ENCODE assay signal across 9 mouse cellular contexts in the genomic region with DNA sequence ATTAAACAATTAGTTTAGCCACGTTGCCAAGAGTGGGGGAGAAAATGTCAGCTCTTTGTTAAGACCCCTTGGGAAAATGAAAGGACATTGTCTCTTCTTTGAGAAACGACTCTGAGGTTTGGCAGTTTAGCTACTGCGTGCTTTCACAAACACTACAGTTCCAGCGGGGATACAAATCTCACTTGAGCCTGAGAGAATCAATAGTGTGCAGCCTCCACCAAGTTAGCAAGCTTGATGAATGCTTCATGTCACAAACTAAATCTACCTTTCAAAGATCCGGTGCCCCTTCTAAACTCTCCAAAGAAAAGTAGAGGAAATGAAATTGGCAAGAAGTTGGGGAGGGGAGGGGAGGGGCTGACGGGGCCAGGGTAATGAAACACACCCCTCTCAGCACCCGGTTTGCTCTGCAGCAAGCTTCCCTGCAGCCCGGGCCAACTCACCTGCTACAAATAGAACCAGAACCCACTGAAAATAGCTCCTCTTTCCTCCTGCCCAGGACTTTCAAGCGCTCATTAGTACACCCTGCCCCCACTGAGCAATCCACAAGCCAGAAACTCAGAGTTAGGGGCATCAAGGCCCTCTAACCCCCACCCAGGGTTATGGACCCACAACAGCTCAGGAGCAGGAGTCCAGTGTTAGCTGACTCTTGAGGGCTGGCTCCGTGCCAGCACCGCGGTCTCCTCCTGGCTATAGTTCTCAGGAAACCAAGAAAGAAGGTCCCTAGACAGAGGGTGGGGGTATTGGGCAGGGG. TPM values are rescaled to one million over a fixed set of nuclear protein-coding genes. Genes with fewer than 3 reads are reported as not detected.
A peak's percentile ranks its signal among the peaks of the same experiment; 100 is the strongest.
DNase-seq lines count a peak whose midpoint lies in the region; ATAC-seq lines count a peak whose summit lies in the region.
"Had no signal": no experiment of that assay in that cellular context is flagged by ENCODE, and none has a peak within 500 bp of the region (broad histone marks: within the 10 kb centered on the region; RNA-seq: fewer than 3 reads in every experiment).

No protein-coding gene starts in this region.

- peak; percentile 22 for DNase-seq in right cerebral cortex, postnatal 14 days
- DNase-seq in right cerebral cortex, adult 18-20 months, result no peak
- peak; percentile 57 for DNase-seq in forebrain, embryonic 11.5 days (ENCODE audit: low spot score)
- no peak for DNase-seq in limb, embryonic 10.5 days (ENCODE audit: low spot score)
- no peak for DNase-seq in Muller cell, postnatal 12 days (ENCODE audit: inconsistent ontology term)

- H3K9me3 ChIP-seq in forebrain, embryonic 11.5 days (ENCODE audit: control insufficient read depth, low read length), result no peaks in the 10 kb centered on the region
- no peaks in the 10 kb centered on the region for H3K9me3 ChIP-seq in heart, embryonic 13.5 days
- no peaks in the 10 kb centered on the region for H3K9me3 ChIP-seq in limb, embryonic 10.5 days (replicated peaks)
- H3K9me3 ChIP-seq in neural tube, embryonic 15.5 days (replicated peaks), result no peaks in the 10 kb centered on the region

- WGBS in forebrain, embryonic 11.5 days, result 38% methylated on average over 12 of the region's 12 CpGs
- WGBS in heart, embryonic 13.5 days, result 42% methylated on average over 12 of the region's 12 CpGs
- 50% methylated on average over 12 of the region's 12 CpGs for WGBS in limb, embryonic 10.5 days
- 20% methylated on average over 12 of the region's 12 CpGs for WGBS in neural tube, embryonic 15.5 days

- no peak overlapping the region for H3K4me3 ChIP-seq in forebrain, embryonic 11.5 days (ENCODE audit: low read depth, low read length)
- H3K4me3 ChIP-seq in heart, embryonic 13.5 days, result no peak overlapping the region
- no peak overlapping the region for H3K4me3 ChIP-seq in limb, embryonic 10.5 days
- no peak overlapping the region for H3K4me3 ChIP-seq in neural tube, embryonic 15.5 days (replicated peaks)

- H3K27ac ChIP-seq in forebrain, embryonic 11.5 days (ENCODE audit: low read depth, low read length), result no peak overlapping the region
- peak overlapping the region; percentile 36 for H3K27ac ChIP-seq in heart, embryonic 13.5 days (replicated peaks)
- H3K27ac ChIP-seq in limb, embryonic 10.5 days, result peak overlapping the region; percentile 67; the same call in 1 of the 2 replicates
- no peak overlapping the region for H3K27ac ChIP-seq in neural tube, embryonic 15.5 days (replicated peaks)

- ATAC-seq in forebrain, embryonic 11.5 days (replicated peaks; ENCODE audit: low FRiP score), result no peak
- peak; percentile 43; the same call in 1 of the 2 replicates for ATAC-seq in heart, embryonic 13.5 days (ENCODE audit: extremely low read depth, insufficient number of reproducible peaks, low FRiP score, low TSS enrichment)
- peak; percentile 50; the same call in 1 of the 2 replicates for ATAC-seq in neural tube, embryonic 15.5 days (ENCODE audit: low FRiP score)

- peaks cover 3% of the 10 kb centered on the region; the same call in 1 of the 2 replicates for H3K4me1 ChIP-seq in forebrain, embryonic 11.5 days (replicated peaks; ENCODE audit: control insufficient read depth, insufficient read depth, low read length)
- H3K4me1 ChIP-seq in heart, embryonic 13.5 days, result peaks cover 52% of the 10 kb centered on the region
- peaks cover 37% of the 10 kb centered on the region for H3K4me1 ChIP-seq in limb, embryonic 10.5 days
- H3K4me1 ChIP-seq in neural tube, embryonic 15.5 days, result peaks cover 22% of the 10 kb centered on the region

- no peak overlapping the region for H3K9ac ChIP-seq in forebrain, embryonic 11.5 days (ENCODE audit: low read length)
- peak overlapping the region; percentile 38 for H3K9ac ChIP-seq in heart, embryonic 13.5 days
- no peak overlapping the region for H3K9ac ChIP-seq in neural tube, embryonic 15.5 days (replicated peaks)

- H3K4me2 ChIP-seq in forebrain, embryonic 11.5 days (ENCODE audit: low read depth, low read length, severe bottlenecking), result no peak overlapping the region
- peak overlapping the region; percentile 41 for H3K4me2 ChIP-seq in heart, embryonic 13.5 days
- H3K4me2 ChIP-seq in neural tube, embryonic 15.5 days, result peak overlapping the region; percentile 2; the same call in 1 of the 2 replicates

- H3K27me3 ChIP-seq in forebrain, embryonic 11.5 days (ENCODE audit: control insufficient read depth, insufficient read depth, low read length), result no peaks in the 10 kb centered on the region
- no peaks in the 10 kb centered on the region for H3K27me3 ChIP-seq in heart, embryonic 13.5 days (replicated peaks)
- H3K27me3 ChIP-seq in limb, embryonic 10.5 days (ENCODE audit: low read depth, poor library complexity, severe bottlenecking), result no peaks in the 10 kb centered on the region
- H3K27me3 ChIP-seq in neural tube, embryonic 15.5 days (replicated peaks), result no peaks in the 10 kb centered on the region

- H3K36me3 ChIP-seq in forebrain, embryonic 11.5 days (ENCODE audit: control insufficient read depth, insufficient read depth, low read length), result no peaks in the 10 kb centered on the region
- no peaks in the 10 kb centered on the region for H3K36me3 ChIP-seq in heart, embryonic 13.5 days
- H3K36me3 ChIP-seq in limb, embryonic 10.5 days, result no peaks in the 10 kb centered on the region
- H3K36me3 ChIP-seq in neural tube, embryonic 15.5 days, result no peaks in the 10 kb centered on the region

RNA-seq across cellular contexts. Expression of a gene that starts 8.2 kb away (rescaled TPM):
- 40.4 and 43.1 TPM in 2 replicates for polyA plus RNA-seq in forebrain, embryonic 11.5 days (2014; fragmentation: Nextera tagmentation; extraction: Ambion mirVana)
- polyA plus RNA-seq in heart, embryonic 13.5 days (2015; fragmentation: Nextera tagmentation; extraction: Ambion mirVana), result 19.7 and 21.1 TPM in 2 replicates
- polyA plus RNA-seq in limb, embryonic 10.5 days (2016; fragmentation: Nextera tagmentation; extraction: Ambion mirVana), result 26.6 and 31.4 TPM in 2 replicates
- 26.6 and 27.3 TPM in 2 replicates for polyA plus RNA-seq in neural tube, embryonic 15.5 days (2015; fragmentation: Nextera tagmentation; extraction: Ambion mirVana)

RNA-seq across cellular contexts. Expression of a gene that starts 17.0 kb away (rescaled TPM):
- polyA plus RNA-seq in forebrain, embryonic 11.5 days (2014; fragmentation: Nextera tagmentation; extraction: Ambion mirVana), result not detected in 2 replicates
- polyA plus RNA-seq in heart, embryonic 13.5 days (2015; fragmentation: Nextera tagmentation; extraction: Ambion mirVana), result not detected in 2 replicates
- polyA plus RNA-seq in limb, embryonic 10.5 days (2016; fragmentation: Nextera tagmentation; extraction: Ambion mirVana), result not detected in 2 replicates
- polyA plus RNA-seq in neural tube, embryonic 15.5 days (2015; fragmentation: Nextera tagmentation; extraction: Ambion mirVana), result not detected in 2 replicates
- polyA plus RNA-seq: cortical plate, adult 2 months; liver, embryonic 16.5 days had no signal

RNA-seq across cellular contexts. Expression of a gene that starts 34.7 kb away (rescaled TPM):
- polyA plus RNA-seq in forebrain, embryonic 11.5 days (2014; fragmentation: Nextera tagmentation; extraction: Ambion mirVana), result 36.7 and 39.2 TPM in 2 replicates
- polyA plus RNA-seq in heart, embryonic 13.5 days (2015; fragmentation: Nextera tagmentation; extraction: Ambion mirVana), result 21.6 and 22.3 TPM in 2 replicates
- 40.3 and 40.5 TPM in 2 replicates for polyA plus RNA-seq in limb, embryonic 10.5 days (2016; fragmentation: Nextera tagmentation; extraction: Ambion mirVana)
- polyA plus RNA-seq in neural tube, embryonic 15.5 days (2015; fragmentation: Nextera tagmentation; extraction: Ambion mirVana), result 19.3 and 22.5 TPM in 2 replicates

Comparison
In these comparisons a context has a peak if more than half of its experiments do, and no peak if none do; other contexts are left out.
1. DNase-seq: peak in right cerebral cortex, postnatal 14 days (single experiment) and forebrain, embryonic 11.5 days (single experiment); none in right cerebral cortex, adult 18-20 months (single experiment), limb, embryonic 10.5 days (single experiment) and Muller cell, postnatal 12 days (single experiment).
2. H3K27ac ChIP-seq: peak in heart, embryonic 13.5 days (single experiment) and limb, embryonic 10.5 days (single experiment); none in forebrain, embryonic 11.5 days (single experiment) and neural tube, embryonic 15.5 days (single experiment).
3. RNA of a gene that starts 17.0 kb away (polyA plus RNA-seq): not detected in forebrain, embryonic 11.5 days; not detected in heart, embryonic 13.5 days, not detected in limb, embryonic 10.5 days and not detected in neural tube, embryonic 15.5 days; every median in the first group is over 10 times any median in the second.